Mouse (Mus musculus) kidney, adult 9 months (tissue): Measurements from ENCODE around the gene Pyy.

Experiments
- DNase-seq: peaks from one replicate; pipeline ENCODE4 v3.0.0; 2022

Gene Pyy

GRCm38 (mm10) chr11:102107732-102108131 lies at the start of gene Pyy:
Pyy (minus strand) TSS chr11:102107832.
- DNase-seq = no peak

GRCm38 (mm10) chr11:102156786-102157089 lies 49.1 kb upstream of the Pyy start:
- no peak for DNase-seq

- DNase-seq = peak; percentile 94
Measured at GRCm38 (mm10) chr11:102156039-102156785, 48.6 kb upstream of the Pyy start, which contains the start of gene Tmem101. Tmem101 (minus strand) TSS chr11:102156404.

GRCm38 (mm10) chr11:102147213-102147989 lies 39.8 kb upstream of the Pyy start:
- no peak for DNase-seq

- no peak for DNase-seq
Measured at GRCm38 (mm10) chr11:102146531-102146930, 38.9 kb upstream of the Pyy start.

GRCm38 (mm10) chr11:102146005-102146404 lies 38.4 kb upstream of the Pyy start:
- DNase-seq = peak; percentile 40

GRCm38 (mm10) chr11:102145471-102146001 lies 37.9 kb upstream of the Pyy start, which contains the start of gene Nags:
Nags (plus strand) TSS chr11:102145513.
- no peak for DNase-seq

- no peak for DNase-seq
Measured at GRCm38 (mm10) chr11:102144957-102145470, 37.4 kb upstream of the Pyy start.

- DNase-seq = peak; percentile 57
Measured at GRCm38 (mm10) chr11:102142355-102142754, 34.7 kb upstream of the Pyy start.

GRCm38 (mm10) chr11:102140508-102140907 lies 32.9 kb upstream of the Pyy start:
- peak; percentile 77 for DNase-seq

GRCm38 (mm10) chr11:102138447-102138740 lies 30.8 kb upstream of the Pyy start:
- peak; percentile 59 for DNase-seq

- DNase-seq = no peak
Measured at GRCm38 (mm10) chr11:102137625-102138446, 30.2 kb upstream of the Pyy start.

GRCm38 (mm10) chr11:102134516-102134915 lies 26.9 kb upstream of the Pyy start:
- DNase-seq = no peak

GRCm38 (mm10) chr11:102117386-102117785 lies 9.8 kb upstream of the Pyy start:
- DNase-seq = no peak

GRCm38 (mm10) chr11:102116241-102116640 lies 8.6 kb upstream of the Pyy start:
- no peak for DNase-seq

- DNase-seq = no peak
Measured at GRCm38 (mm10) chr11:102111576-102111975, 3.9 kb upstream of the Pyy start.

GRCm38 (mm10) chr11:102106911-102107310 lies 721 bp downstream of the Pyy start:
- DNase-seq = no peak

GRCm38 (mm10) chr11:102102485-102103258 lies 5.0 kb downstream of the Pyy start:
- DNase-seq = peak; percentile 56

- no peak for DNase-seq
Measured at GRCm38 (mm10) chr11:102101219-102101618, 6.4 kb downstream of the Pyy start, which contains the start of gene Ppy. Ppy (minus strand) TSS chr11:102101319.

- DNase-seq = peak; percentile 71
Measured at GRCm38 (mm10) chr11:102096887-102097391, 10.7 kb downstream of the Pyy start.

- no peak for DNase-seq
Measured at GRCm38 (mm10) chr11:102096446-102096845, 11.2 kb downstream of the Pyy start.

- no peak for DNase-seq
Measured at GRCm38 (mm10) chr11:102095676-102096075, 12.0 kb downstream of the Pyy start.
